30 mouse cellular contexts compared by ENCODE assay signal in genomic region chr7:66090676-66091190, GRCm38 (mm10). TPM values are rescaled to one million over a fixed set of nuclear protein-coding genes. Genes with fewer than 3 reads are reported as not detected.
"Had no signal": no experiment of that assay in that cellular context is flagged by ENCODE, and none has a peak within 500 bp of the region (broad histone marks: within the 10 kb centered on the region; RNA-seq: fewer than 3 reads in every experiment).

No protein-coding gene starts in this region.

- H3K9ac ChIP-seq: liver, embryonic 12.5 days; liver, embryonic 15.5 days; lung, embryonic 15.5 days had no signal

- ATAC-seq: intestine, postnatal 0 days had no signal

- H3K4me3 ChIP-seq: layer of hippocampus, adult 2 months; left cerebral cortex, adult 2 months; liver, embryonic 12.5 days; liver, embryonic 15.5 days; lung, embryonic 15.5 days; megakaryocyte, embryonic 14.5 days had no signal

- H3K4me1 ChIP-seq: liver, embryonic 12.5 days; liver, embryonic 15.5 days; lung, embryonic 15.5 days had no signal

- H3K4me2 ChIP-seq: liver, embryonic 12.5 days; liver, embryonic 15.5 days; lung, embryonic 15.5 days; midbrain, embryonic 11.5 days had no signal

- H3K27me3 ChIP-seq: liver, embryonic 12.5 days; liver, embryonic 15.5 days; lung, embryonic 15.5 days had no signal

- DNase-seq: layer of hippocampus, adult 9-11 months; lung, adult 18-20 months; lung, postnatal 10 days; lung, postnatal 36 days; midbrain, embryonic 14.5 days; thymus, adult 18-20 months; thymus, postnatal 36 days had no signal

- H3K27ac ChIP-seq: layer of hippocampus, adult 2 months; left cerebral cortex, adult 2 months; liver, embryonic 12.5 days; liver, embryonic 15.5 days; lung, embryonic 15.5 days had no signal

- H3K9me3 ChIP-seq: liver, embryonic 12.5 days; liver, embryonic 15.5 days; lung, embryonic 15.5 days; megakaryocyte, embryonic 14.5 days had no signal

RNA-seq across cellular contexts. Expression of gene Gm45213, which starts 47.3 kb away (rescaled TPM):
- total RNA-seq: layer of hippocampus, adult 2 months; layer of hippocampus, postnatal 25 days; left cerebral cortex, adult 2 months; left cerebral cortex, postnatal 10 days; left cerebral cortex, postnatal 36 days; midbrain, postnatal 0 days had no signal
- polyA plus RNA-seq: intestine, embryonic 14.5 days; intestine, postnatal 0 days; large intestine, adult 2 months; limb, embryonic 11.5 days; limb, embryonic 14.5 days; liver, embryonic 12.5 days; liver, embryonic 15.5 days; lung, embryonic 15.5 days; midbrain, embryonic 11.5 days; midbrain, embryonic 14.5 days; midbrain, postnatal 0 days; neural tube, embryonic 11.5 days; neural tube, embryonic 14.5 days; small intestine, adult 2 months; spleen, adult 2 months; stomach, embryonic 16.5 days; testis, adult 2 months; urinary bladder, adult 2 months had no signal
